Mouse (Mus musculus): ENCODE measurements around the gene 4930595D18Rik. TPM values are rescaled to one million over a fixed set of nuclear protein-coding genes. Genes with fewer than 3 reads are reported as not detected.

The 4930595D18Rik gene
- total and polyA plus RNA-seq, 3 experiments: 0.16 TPM; not detected in 2

GRCm38 (mm10) chr12:111135953-111136352, 48.3 kb downstream of the 4930595D18Rik start:
- H3K27me3 ChIP-seq (ENCODE audit: insufficient read depth, low read length): peaks cover 37% of the 10 kb centered on the region
- H3K9me3 ChIP-seq (replicated peaks): peaks cover 7% of the 10 kb centered on the region
- TF ChIP-seq POLR2AphosphoS5 (IDR thresholded peaks at IDR 0.05; ENCODE audit: insufficient replicate concordance, low read depth, low read length) (no peak), GATA2 (IDR thresholded peaks at IDR 0.05; ENCODE audit: borderline replicate concordance, low read depth, low read length) (no peak), CTCF (IDR thresholded peaks at IDR 0.05; ENCODE audit: low read depth, low read length) (no peak), GATA1 (IDR thresholded peaks at IDR 0.05; ENCODE audit: borderline replicate concordance, low read length) (no peak), TAL1 (conservative IDR thresholded peaks at IDR 0.05; ENCODE audit: low read depth, low read length) (no peak)
- no peaks in the 10 kb centered on the region for H3K36me3 ChIP-seq (replicated peaks)
- no peak overlapping the region for H3K4me3 ChIP-seq (ENCODE audit: low read depth, low read length)
- ATAC-seq (ENCODE audit: extremely low read depth, insufficient number of reproducible peaks, low FRiP score, poor library complexity, severe bottlenecking): no peak
- H3K4me1 ChIP-seq (ENCODE audit: insufficient read depth, low read depth, low read length): peaks cover 2% of the 10 kb centered on the region; the same call in 1 of the 2 replicates
- no peak for DNase-seq (ENCODE audit: low spot score)

GRCm38 (mm10) chr12:111134791-111135733, 49.2 kb downstream of the 4930595D18Rik start:
- DNase-seq (ENCODE audit: low spot score): no peak
- Histone ChIP-seq H3K36me3 (replicated peaks) (no peaks in the 10 kb centered on the region), H3K4me3 (ENCODE audit: low read depth, low read length) (no peak overlapping the region), H3K4me1 (ENCODE audit: insufficient read depth, low read depth, low read length) (peaks cover 2% of the 10 kb centered on the region; the same call in 1 of the 2 replicates), H3K9me3 (replicated peaks) (peaks cover 5% of the 10 kb centered on the region), H3K27me3 (ENCODE audit: insufficient read depth, low read length) (peaks cover 39% of the 10 kb centered on the region)
- no peak for ATAC-seq (ENCODE audit: extremely low read depth, insufficient number of reproducible peaks, low FRiP score, poor library complexity, severe bottlenecking)
- TF ChIP-seq GATA1 (IDR thresholded peaks at IDR 0.05; ENCODE audit: borderline replicate concordance, low read length): no peak

- no peak for TF ChIP-seq POLR2AphosphoS5 (IDR thresholded peaks at IDR 0.05; ENCODE audit: insufficient replicate concordance, low read depth, low read length)
- no peak for TF ChIP-seq CTCF (IDR thresholded peaks at IDR 0.05; ENCODE audit: low read depth, low read length)
- no peak for TF ChIP-seq GATA2 (IDR thresholded peaks at IDR 0.05; ENCODE audit: borderline replicate concordance, low read depth, low read length)
- no peak for TF ChIP-seq GATA1 (IDR thresholded peaks at IDR 0.05; ENCODE audit: borderline replicate concordance, low read length)
- no peak for TF ChIP-seq TAL1 (conservative IDR thresholded peaks at IDR 0.05; ENCODE audit: low read depth, low read length)
- Histone ChIP-seq H3K9me3 (replicated peaks) (peaks cover under 1% of the 10 kb centered on the region; the same call in 1 of the 2 replicates), H3K4me3 (ENCODE audit: low read depth, low read length) (no peak overlapping the region), H3K4me1 (ENCODE audit: insufficient read depth, low read depth, low read length) (peaks cover 2% of the 10 kb centered on the region; the same call in 1 of the 2 replicates), H3K27me3 (ENCODE audit: insufficient read depth, low read length) (peaks cover 40% of the 10 kb centered on the region), H3K36me3 (replicated peaks) (no peaks in the 10 kb centered on the region)
- DNase-seq (ENCODE audit: low spot score) (no peak), ATAC-seq (ENCODE audit: extremely low read depth, insufficient number of reproducible peaks, low FRiP score, poor library complexity, severe bottlenecking) (no peak)
Measured at GRCm38 (mm10) chr12:111134169-111134568, 50.1 kb downstream of the 4930595D18Rik start.

- no peaks in the 10 kb centered on the region for H3K4me1 ChIP-seq (ENCODE audit: insufficient read depth, low read depth, low read length)
- TF ChIP-seq GATA1 (IDR thresholded peaks at IDR 0.05; ENCODE audit: borderline replicate concordance, low read length): no peak
- TF ChIP-seq CTCF (IDR thresholded peaks at IDR 0.05; ENCODE audit: low read depth, low read length): no peak
- no peak for TF ChIP-seq POLR2AphosphoS5 (IDR thresholded peaks at IDR 0.05; ENCODE audit: insufficient replicate concordance, low read depth, low read length)
- no peak for TF ChIP-seq TAL1 (conservative IDR thresholded peaks at IDR 0.05; ENCODE audit: low read depth, low read length)
- TF ChIP-seq GATA2 (IDR thresholded peaks at IDR 0.05; ENCODE audit: borderline replicate concordance, low read depth, low read length): no peak
- ATAC-seq (ENCODE audit: extremely low read depth, insufficient number of reproducible peaks, low FRiP score, poor library complexity, severe bottlenecking) (no peak), DNase-seq (ENCODE audit: low spot score) (no peak)
- peaks cover 24% of the 10 kb centered on the region for H3K36me3 ChIP-seq (replicated peaks)
- H3K27me3 ChIP-seq (ENCODE audit: insufficient read depth, low read length): peaks cover 8% of the 10 kb centered on the region
- peaks cover 9% of the 10 kb centered on the region for H3K9me3 ChIP-seq (replicated peaks)
- H3K4me3 ChIP-seq (ENCODE audit: low read depth, low read length): no peak overlapping the region
Measured at GRCm38 (mm10) chr12:111125666-111126065, 58.6 kb downstream of the 4930595D18Rik start.

GRCm38 (mm10) chr12:111124601-111125260, 59.6 kb downstream of the 4930595D18Rik start:
- DNase-seq (ENCODE audit: low spot score) (no peak), ATAC-seq (ENCODE audit: extremely low read depth, insufficient number of reproducible peaks, low FRiP score, poor library complexity, severe bottlenecking) (no peak)
- Histone ChIP-seq H3K27me3 (ENCODE audit: insufficient read depth, low read length) (peaks cover 3% of the 10 kb centered on the region; the same call in 1 of the 2 replicates), H3K4me1 (ENCODE audit: insufficient read depth, low read depth, low read length) (no peaks in the 10 kb centered on the region), H3K9me3 (replicated peaks) (peaks cover 9% of the 10 kb centered on the region), H3K4me3 (ENCODE audit: low read depth, low read length) (no peak overlapping the region), H3K36me3 (replicated peaks) (peaks cover 33% of the 10 kb centered on the region)
- TF ChIP-seq GATA2 (IDR thresholded peaks at IDR 0.05; ENCODE audit: borderline replicate concordance, low read depth, low read length) (0 out of 2 replicates have a peak, but pooled peaks have one; percentile 5), TAL1 (conservative IDR thresholded peaks at IDR 0.05; ENCODE audit: low read depth, low read length) (no peak)

GRCm38 (mm10) chr12:111122332-111122852, 61.9 kb downstream of the 4930595D18Rik start:
- H3K4me3 ChIP-seq (ENCODE audit: low read depth, low read length): no peak overlapping the region
- DNase-seq (ENCODE audit: low spot score) (no peak), ATAC-seq (ENCODE audit: extremely low read depth, insufficient number of reproducible peaks, low FRiP score, poor library complexity, severe bottlenecking) (peak; percentile 45)
- peaks cover 9% of the 10 kb centered on the region for H3K9me3 ChIP-seq (replicated peaks)
- no peaks in the 10 kb centered on the region for H3K27me3 ChIP-seq (ENCODE audit: insufficient read depth, low read length)
- TF ChIP-seq CTCF (IDR thresholded peaks at IDR 0.05; ENCODE audit: low read depth, low read length) (peak; percentile 64; the same call in 1 of the 2 replicates), GATA2 (IDR thresholded peaks at IDR 0.05; ENCODE audit: borderline replicate concordance, low read depth, low read length) (no peak), TAL1 (conservative IDR thresholded peaks at IDR 0.05; ENCODE audit: low read depth, low read length) (no peak), GATA1 (IDR thresholded peaks at IDR 0.05; ENCODE audit: borderline replicate concordance, low read length) (no peak), POLR2AphosphoS5 (IDR thresholded peaks at IDR 0.05; ENCODE audit: insufficient replicate concordance, low read depth, low read length) (no peak)
- H3K36me3 ChIP-seq (replicated peaks): peaks cover 56% of the 10 kb centered on the region
- peaks cover 8% of the 10 kb centered on the region; the same call in 1 of the 2 replicates for H3K4me1 ChIP-seq (ENCODE audit: insufficient read depth, low read depth, low read length)
